Mouse (Mus musculus): ENCODE results near the gene Coro6.

DNA sequence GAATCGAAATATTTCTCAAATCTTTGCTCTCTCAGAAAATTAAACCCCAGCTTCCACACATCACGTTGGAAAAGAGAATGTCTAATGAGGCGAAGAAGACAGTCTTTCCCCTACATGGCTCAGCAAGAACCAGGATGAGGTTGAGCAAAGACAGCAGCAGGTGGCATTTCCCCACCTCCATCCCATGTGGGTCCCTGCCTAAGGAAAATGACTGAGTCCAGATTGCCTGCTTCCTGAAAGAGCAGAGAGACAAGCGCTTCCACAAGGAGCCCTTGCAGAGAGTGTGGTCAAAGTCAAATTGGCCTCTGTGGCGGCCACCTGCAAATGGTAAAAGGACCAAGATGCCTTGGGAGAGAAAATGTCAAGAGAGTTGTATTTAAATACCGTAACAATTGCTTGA is 28.2 kb downstream of the Coro6 start:
- TF ChIP-seq POLR2A (IDR thresholded peaks at IDR 0.05; ENCODE audit: insufficient read depth, low read depth, low read length) (no peak), CTCF (IDR thresholded peaks at IDR 0.05; ENCODE audit: insufficient read depth, low read depth, low read length) (no peak)
